Mouse (Mus musculus): ENCODE results near the gene Smarca4. TPM values are rescaled to one million over a fixed set of nuclear protein-coding genes. Genes with fewer than 3 reads are reported as not detected.

Smarca4 gene
- polyA plus RNA-seq, 1 experiment from 2014 or later, result 171 TPM

MicroRNA genes within 50 kb of the gene (microRNA counts, 519-probe panel; counts per million panel counts)
- microRNA mmu-miR-1946b, result 684 counts per million, percentile 72 among the panel's probes with 10 or more counts

Small RNA genes within 50 kb of the gene (microRNA-seq; reads per million reads assigned to microRNA genes)
- gene Mir1946b, result not detected

Other genes starting within 250 kb of the Smarca4 start
- 320 and 362 TPM in 2 replicates for gene Ilf3, start 248.3 kb upstream of the Smarca4 start, polyA plus RNA-seq (2016; fragmentation: Nextera tagmentation; extraction: Ambion mirVana)
- 66.2 and 79.0 TPM in 2 replicates for gene Qtrt1, start 204.3 kb upstream of the Smarca4 start, polyA plus RNA-seq (2016; fragmentation: Nextera tagmentation; extraction: Ambion mirVana)
- gene Dnm2, start 191.3 kb upstream of the Smarca4 start, polyA plus RNA-seq (2016; fragmentation: Nextera tagmentation; extraction: Ambion mirVana), result 71.7 and 79.7 TPM in 2 replicates
- gene Tmed1, start 105.9 kb upstream of the Smarca4 start, polyA plus RNA-seq (2016; fragmentation: Nextera tagmentation; extraction: Ambion mirVana), result 130 and 137 TPM in 2 replicates
- 3.6 and 4.3 TPM in 2 replicates for gene AB124611, start 90.0 kb upstream of the Smarca4 start, polyA plus RNA-seq (2016; fragmentation: Nextera tagmentation; extraction: Ambion mirVana)
- gene Carm1, start 69.3 kb upstream of the Smarca4 start, polyA plus RNA-seq (2016; fragmentation: Nextera tagmentation; extraction: Ambion mirVana), result 85.8 and 100 TPM in 2 replicates
- gene Timm29, start 23.4 kb upstream of the Smarca4 start, polyA plus RNA-seq (2016; fragmentation: Nextera tagmentation; extraction: Ambion mirVana), result 30.9 and 35.7 TPM in 2 replicates
- gene Yipf2, start 23.3 kb upstream of the Smarca4 start, polyA plus RNA-seq (2016; fragmentation: Nextera tagmentation; extraction: Ambion mirVana), result 17.6 and 26.2 TPM in 2 replicates
- gene Ldlr, start 107.3 kb downstream of the Smarca4 start, polyA plus RNA-seq (2016; fragmentation: Nextera tagmentation; extraction: Ambion mirVana), result 55.2 and 57.3 TPM in 2 replicates
- gene Spc24, start 144.1 kb downstream of the Smarca4 start, polyA plus RNA-seq (2016; fragmentation: Nextera tagmentation; extraction: Ambion mirVana), result 225 and 232 TPM in 2 replicates
- 22.7 and 24.2 TPM in 2 replicates for gene Kank2, start 182.6 kb downstream of the Smarca4 start, polyA plus RNA-seq (2016; fragmentation: Nextera tagmentation; extraction: Ambion mirVana)
- 1.2 and 1.6 TPM in 2 replicates for gene Angptl8, start 219.3 kb downstream of the Smarca4 start, polyA plus RNA-seq (2016; fragmentation: Nextera tagmentation; extraction: Ambion mirVana)
- gene Dock6, start 236.5 kb downstream of the Smarca4 start, polyA plus RNA-seq (2016; fragmentation: Nextera tagmentation; extraction: Ambion mirVana), result 46.0 and 52.0 TPM in 2 replicates

Data from limb, embryonic 10.5 days (tissue).